8 mouse cellular contexts compared by ENCODE assay signal in genomic region chr8:123042974-123043625, GRCm38 (mm10). TPM values are rescaled to one million over a fixed set of nuclear protein-coding genes. Genes with fewer than 3 reads are reported as not detected.
DNase-seq lines count a peak whose midpoint lies in the region; ATAC-seq and TF ChIP-seq lines count a peak whose summit lies in the region.

No protein-coding gene starts in this region.

- no peak for TF ChIP-seq CTCF in heart, adult 2 months (IDR thresholded peaks at IDR 0.05)
- no peak for TF ChIP-seq CTCF in C2C12 (IDR thresholded peaks at IDR 0.05; ENCODE audit: control insufficient read depth, insufficient read depth, insufficient read length)

- intact Hi-C loops in heart, adult 2 months (cut with DNase I) = loop anchor here (1.0 to 2.0 kb wide), 3 partner anchors 22 to 136 kb away; no protein-coding TSS in a partner anchor
- intact Hi-C loops in heart, postnatal 14 days (cut with DNase I) = loop anchor here (2.0 to 5.0 kb wide), 3 partner anchors 22 to 136 kb away; partner anchors contain the start of gene Rpl13

- ATAC-seq in forebrain, embryonic 15.5 days (replicated peaks) = no peak
- no peak for ATAC-seq in liver, embryonic 16.5 days (ENCODE audit: low read depth)

- H3K9ac ChIP-seq in heart, adult 2 months (ENCODE audit: low read depth, low read length) = peak overlapping the region; percentile 94
- H3K9ac ChIP-seq in forebrain, embryonic 15.5 days (replicated peaks) = peak overlapping the region; percentile 81
- peak overlapping the region; percentile 98 for H3K9ac ChIP-seq in liver, embryonic 16.5 days (ENCODE audit: low read depth, low read length)

- H3K27me3 ChIP-seq in heart, adult 2 months (ENCODE audit: control insufficient read depth, insufficient read depth, low read length) = no peaks in the 10 kb centered on the region
- H3K27me3 ChIP-seq in C2C12 (ENCODE audit: control insufficient read depth, insufficient read depth, insufficient read length) = no peaks in the 10 kb centered on the region
- no peaks in the 10 kb centered on the region for H3K27me3 ChIP-seq in forebrain, embryonic 15.5 days
- no peaks in the 10 kb centered on the region for H3K27me3 ChIP-seq in liver, embryonic 16.5 days (ENCODE audit: control insufficient read depth, insufficient read depth, low read depth, low read length)

- H3K79me3 ChIP-seq in C2C12 (ENCODE audit: low read depth) = peaks cover 46% of the 10 kb centered on the region

- 9% methylated on average over 22 of the region's 22 CpGs for WGBS in heart, adult 2 months
- 26% methylated on average over 22 of the region's 22 CpGs for WGBS in forebrain, embryonic 15.5 days
- 9% methylated on average over 22 of the region's 22 CpGs for WGBS in liver, embryonic 16.5 days (ENCODE audit: insufficient replicate concordance)

- H3K27ac ChIP-seq in heart, adult 2 months = peak overlapping the region; percentile 99
- peak overlapping the region; percentile 96 for H3K27ac ChIP-seq in forebrain, embryonic 15.5 days (replicated peaks)
- H3K27ac ChIP-seq in liver, embryonic 16.5 days (ENCODE audit: low read length) = peak overlapping the region; percentile 100

- H3K9me3 ChIP-seq in forebrain, embryonic 15.5 days = no peaks in the 10 kb centered on the region
- H3K9me3 ChIP-seq in liver, embryonic 16.5 days (replicated peaks; ENCODE audit: control insufficient read depth, low read length) = no peaks in the 10 kb centered on the region

- peaks cover 3% of the 10 kb centered on the region for H3K79me2 ChIP-seq in heart, adult 2 months (replicated peaks; ENCODE audit: control insufficient read depth, insufficient read depth, low read length)
- H3K79me2 ChIP-seq in C2C12 (ENCODE audit: control insufficient read depth, insufficient read depth) = peaks cover 60% of the 10 kb centered on the region

- peaks cover 10% of the 10 kb centered on the region for H3K4me1 ChIP-seq in heart, adult 2 months (ENCODE audit: control insufficient read depth, insufficient read depth, low read length)
- peaks cover 46% of the 10 kb centered on the region for H3K4me1 ChIP-seq in forebrain, embryonic 15.5 days
- peaks cover 37% of the 10 kb centered on the region for H3K4me1 ChIP-seq in liver, embryonic 16.5 days (ENCODE audit: control insufficient read depth, low read depth, low read length)

- H3K4me3 ChIP-seq in heart, adult 2 months = peak overlapping the region; percentile 67
- peak overlapping the region; percentile 71 for H3K4me3 ChIP-seq in C2C12 (ENCODE audit: insufficient read depth, poor library complexity, severe bottlenecking)
- H3K4me3 ChIP-seq in forebrain, embryonic 15.5 days = peak overlapping the region; percentile 100
- H3K4me3 ChIP-seq in liver, embryonic 16.5 days (ENCODE audit: low read depth, low read length) = peak overlapping the region; percentile 93

- peak overlapping the region; percentile 73 for H3K4me2 ChIP-seq in forebrain, embryonic 15.5 days (replicated peaks)
- H3K4me2 ChIP-seq in liver, embryonic 16.5 days (ENCODE audit: low read depth, low read length) = peak overlapping the region; percentile 79

- peak overlapping the region; percentile 80 for H3ac ChIP-seq in C2C12 (ENCODE audit: control insufficient read depth, insufficient read length, low read depth)

- no peak for TF ChIP-seq POLR2A in heart, adult 2 months (IDR thresholded peaks at IDR 0.05; ENCODE audit: insufficient read depth, low read depth, low read length)

- DNase-seq in heart, adult 2 months = no peak
- DNase-seq in heart, postnatal 14 days = no peak
- no peak for DNase-seq in urinary bladder, adult 2 months (ENCODE audit: low spot score)
- DNase-seq in layer of hippocampus, adult 18-20 months (ENCODE audit: low spot score in 2 of 2) = no peak
- DNase-seq in right cerebral cortex, postnatal 14 days = no peak

- TF ChIP-seq EP300 in heart, adult 2 months (IDR thresholded peaks at IDR 0.05; ENCODE audit: insufficient read depth, low read depth, low read length) = no peak

- peaks cover 24% of the 10 kb centered on the region for H3K36me3 ChIP-seq in heart, adult 2 months (ENCODE audit: control insufficient read depth, insufficient read depth, low read length)
- no peaks in the 10 kb centered on the region for H3K36me3 ChIP-seq in C2C12 (ENCODE audit: control insufficient read depth, insufficient read depth)
- H3K36me3 ChIP-seq in forebrain, embryonic 15.5 days = no peaks in the 10 kb centered on the region
- H3K36me3 ChIP-seq in liver, embryonic 16.5 days (ENCODE audit: control insufficient read depth, insufficient read depth) = no peaks in the 10 kb centered on the region

TF ChIP-seq in C2C12, 6 proteins besides CTCF, POLR2A, EP300 and RAD21:
- no peak for TF ChIP-seq MYOG (IDR thresholded peaks at IDR 0.05; ENCODE audit: control insufficient read depth, extremely low read depth, insufficient read length)
- TF ChIP-seq FOSL1 (IDR thresholded peaks at IDR 0.05; ENCODE audit: insufficient read depth, low read length, poor library complexity, severe bottlenecking) = no peak
- TF ChIP-seq MYOD1 (IDR thresholded peaks at IDR 0.05; ENCODE audit: control insufficient read depth, insufficient read length, low read depth) = no peak
- TF ChIP-seq MAX (IDR thresholded peaks at IDR 0.05) = no peak
- TF ChIP-seq USF1 (IDR thresholded peaks at IDR 0.05; ENCODE audit: low read depth) = no peak
- no peak for TF ChIP-seq CEBPB (IDR thresholded peaks at IDR 0.05; ENCODE audit: low read depth)

RNA-seq across cellular contexts. Expression of gene Ankrd11, which starts 1.0 kb away (rescaled TPM):
- total RNA-seq in heart, adult 2 months (2021) = 10 to 100 TPM; 68.0 to 76.3 TPM
- polyA plus RNA-seq in heart, adult 2 months (2012; rRNA removed) = 34.4 and 48.3 TPM in 2 replicates
- 10 to 100 TPM; 75.3 to 80.8 TPM for total RNA-seq in heart, postnatal 14 days (2021)
- polyA plus RNA-seq in C2C12 (2012; fragmentation: generic; extraction: Trizol) = 32.5 TPM
- 53.3 and 76.2 TPM in 2 replicates for polyA plus RNA-seq in forebrain, embryonic 15.5 days (2015; fragmentation: Nextera tagmentation; extraction: Ambion mirVana)
- polyA plus RNA-seq in liver, embryonic 16.5 days (2015; fragmentation: Nextera tagmentation; extraction: Ambion mirVana) = 7.8 and 8.6 TPM in 2 replicates
- 37.9 and 57.1 TPM in 2 replicates for polyA plus RNA-seq in urinary bladder, adult 2 months (2012; rRNA removed)
- 100 to 1,000 TPM; 165 to 176 TPM for total RNA-seq in layer of hippocampus, adult 18-20 months (2021)

RNA-seq across cellular contexts. Expression of gene Spg7, which starts 19.6 kb away (rescaled TPM):
- 10 to 100 TPM; 74.4 to 88.2 TPM for total RNA-seq in heart, adult 2 months (2021)
- polyA plus RNA-seq in heart, adult 2 months (2012; rRNA removed) = 95.9 and 113 TPM in 2 replicates
- 10 to 100 TPM; 75.5 to 76.9 TPM for total RNA-seq in heart, postnatal 14 days (2021)
- 57.4 TPM for polyA plus RNA-seq in C2C12 (2012; fragmentation: generic; extraction: Trizol)
- 47.0 and 47.2 TPM in 2 replicates for polyA plus RNA-seq in forebrain, embryonic 15.5 days (2015; fragmentation: Nextera tagmentation; extraction: Ambion mirVana)
- polyA plus RNA-seq in liver, embryonic 16.5 days (2015; fragmentation: Nextera tagmentation; extraction: Ambion mirVana) = 19.9 and 20.7 TPM in 2 replicates
- 56.0 and 63.5 TPM in 2 replicates for polyA plus RNA-seq in urinary bladder, adult 2 months (2012; rRNA removed)
- 10 to 100 TPM; 60.0 to 64.8 TPM for total RNA-seq in layer of hippocampus, adult 18-20 months (2021)

RNA-seq across cellular contexts. Expression of gene Rpl13, which starts 59.0 kb away (rescaled TPM):
- 100 to 1,000 TPM; 418 to 463 TPM for total RNA-seq in heart, adult 2 months (2021)
- 440 and 616 TPM in 2 replicates for polyA plus RNA-seq in heart, adult 2 months (2012; rRNA removed)
- 100 to 1,000 TPM; 426 to 446 TPM for total RNA-seq in heart, postnatal 14 days (2021)
- 3,422 TPM for polyA plus RNA-seq in C2C12 (2012; fragmentation: generic; extraction: Trizol)
- 886 and 899 TPM in 2 replicates for polyA plus RNA-seq in forebrain, embryonic 15.5 days (2015; fragmentation: Nextera tagmentation; extraction: Ambion mirVana)
- polyA plus RNA-seq in liver, embryonic 16.5 days (2015; fragmentation: Nextera tagmentation; extraction: Ambion mirVana) = 732 and 803 TPM in 2 replicates
- 2,261 and 2,538 TPM in 2 replicates for polyA plus RNA-seq in urinary bladder, adult 2 months (2012; rRNA removed)
- 100 to 1,000 TPM; 467 to 496 TPM for total RNA-seq in layer of hippocampus, adult 18-20 months (2021)
